Mouse (Mus musculus): ENCODE results near the gene Apbb2. TPM values are rescaled to one million over a fixed set of nuclear protein-coding genes. Genes with fewer than 3 reads are reported as not detected.

Gene Apbb2
- polyA plus RNA-seq, 1 experiment from 2014 or later, result 27.8 TPM

- Histone ChIP-seq H3K4me3 (ENCODE audit: low read depth, low read length) (no peak overlapping the region), H3K36me3 (replicated peaks; ENCODE audit: control insufficient read depth, insufficient read depth, low read depth, low read length) (no peaks in the 10 kb centered on the region), H3K4me2 (ENCODE audit: low read depth, low read length) (no peak overlapping the region), H3K9ac (replicated peaks; ENCODE audit: low read length) (no peak overlapping the region), H3K27ac (replicated peaks; ENCODE audit: low read depth, low read length) (no peak overlapping the region), H3K9me3 (replicated peaks; ENCODE audit: control insufficient read depth, low read length) (no peaks in the 10 kb centered on the region), H3K4me1 (ENCODE audit: control insufficient read depth, insufficient read depth, low read length) (no peaks in the 10 kb centered on the region), H3K27me3 (ENCODE audit: control insufficient read depth, insufficient read depth, low read length) (no peaks in the 10 kb centered on the region)
- ATAC-seq (replicated peaks; ENCODE audit: insufficient number of reproducible peaks, low FRiP score, low TSS enrichment, low read depth) (no peak), DNase-seq (ENCODE audit: low spot score) (no peak)
- 75% methylated on average over 2 of the region's 2 CpGs for WGBS
Observed at GRCm38 (mm10) chr5:66259000-66259399, 359.6 kb downstream of the Apbb2 start.

GRCm38 (mm10) chr5:66255044-66255443, 363.5 kb downstream of the Apbb2 start:
- 88% methylated on average over 10 of the region's 10 CpGs for WGBS
- Histone ChIP-seq H3K4me1 (ENCODE audit: control insufficient read depth, insufficient read depth, low read length) (no peaks in the 10 kb centered on the region), H3K27me3 (ENCODE audit: control insufficient read depth, insufficient read depth, low read length) (no peaks in the 10 kb centered on the region), H3K9me3 (replicated peaks; ENCODE audit: control insufficient read depth, low read length) (no peaks in the 10 kb centered on the region), H3K4me2 (ENCODE audit: low read depth, low read length) (no peak overlapping the region), H3K9ac (replicated peaks; ENCODE audit: low read length) (no peak overlapping the region), H3K36me3 (replicated peaks; ENCODE audit: control insufficient read depth, insufficient read depth, low read depth, low read length) (no peaks in the 10 kb centered on the region), H3K4me3 (ENCODE audit: low read depth, low read length) (no peak overlapping the region), H3K27ac (replicated peaks; ENCODE audit: low read depth, low read length) (no peak overlapping the region)
- DNase-seq (ENCODE audit: low spot score), result no peak
- ATAC-seq (replicated peaks; ENCODE audit: insufficient number of reproducible peaks, low FRiP score, low TSS enrichment, low read depth), result no peak

GRCm38 (mm10) chr5:66253219-66253618, 365.4 kb downstream of the Apbb2 start:
- H3K36me3 ChIP-seq (replicated peaks; ENCODE audit: control insufficient read depth, insufficient read depth, low read depth, low read length), result no peaks in the 10 kb centered on the region
- 77% methylated on average over 5 of the region's 5 CpGs for WGBS

More at GRCm38 (mm10) chr5:66253219-66253618, 365.4 kb downstream of the Apbb2 start:
- ATAC-seq (replicated peaks; ENCODE audit: insufficient number of reproducible peaks, low FRiP score, low TSS enrichment, low read depth), result no peak
- DNase-seq (ENCODE audit: low spot score), result no peak
- H3K4me3 ChIP-seq (ENCODE audit: low read depth, low read length), result no peak overlapping the region
- no peak overlapping the region for H3K4me2 ChIP-seq (ENCODE audit: low read depth, low read length)
- H3K9me3 ChIP-seq (replicated peaks; ENCODE audit: control insufficient read depth, low read length), result no peaks in the 10 kb centered on the region
- H3K27ac ChIP-seq (replicated peaks; ENCODE audit: low read depth, low read length), result no peak overlapping the region
- H3K4me1 ChIP-seq (ENCODE audit: control insufficient read depth, insufficient read depth, low read length), result no peaks in the 10 kb centered on the region
- H3K27me3 ChIP-seq (ENCODE audit: control insufficient read depth, insufficient read depth, low read length), result no peaks in the 10 kb centered on the region
- H3K9ac ChIP-seq (replicated peaks; ENCODE audit: low read length), result no peak overlapping the region

Other genes with a start within 250 kb of the Apbb2 start
- gene Uchl1, start 57.3 kb upstream of the Apbb2 start, polyA plus RNA-seq (2014; fragmentation: Nextera tagmentation; extraction: Ambion mirVana), result 181 and 212 TPM in 2 replicates
- gene Limch1, start 127.0 kb upstream of the Apbb2 start, polyA plus RNA-seq (2014; fragmentation: Nextera tagmentation; extraction: Ambion mirVana), result 69.3 and 73.0 TPM in 2 replicates